Comparison of ENCODE assay signal across 8 mouse cellular contexts in the genomic region with DNA sequence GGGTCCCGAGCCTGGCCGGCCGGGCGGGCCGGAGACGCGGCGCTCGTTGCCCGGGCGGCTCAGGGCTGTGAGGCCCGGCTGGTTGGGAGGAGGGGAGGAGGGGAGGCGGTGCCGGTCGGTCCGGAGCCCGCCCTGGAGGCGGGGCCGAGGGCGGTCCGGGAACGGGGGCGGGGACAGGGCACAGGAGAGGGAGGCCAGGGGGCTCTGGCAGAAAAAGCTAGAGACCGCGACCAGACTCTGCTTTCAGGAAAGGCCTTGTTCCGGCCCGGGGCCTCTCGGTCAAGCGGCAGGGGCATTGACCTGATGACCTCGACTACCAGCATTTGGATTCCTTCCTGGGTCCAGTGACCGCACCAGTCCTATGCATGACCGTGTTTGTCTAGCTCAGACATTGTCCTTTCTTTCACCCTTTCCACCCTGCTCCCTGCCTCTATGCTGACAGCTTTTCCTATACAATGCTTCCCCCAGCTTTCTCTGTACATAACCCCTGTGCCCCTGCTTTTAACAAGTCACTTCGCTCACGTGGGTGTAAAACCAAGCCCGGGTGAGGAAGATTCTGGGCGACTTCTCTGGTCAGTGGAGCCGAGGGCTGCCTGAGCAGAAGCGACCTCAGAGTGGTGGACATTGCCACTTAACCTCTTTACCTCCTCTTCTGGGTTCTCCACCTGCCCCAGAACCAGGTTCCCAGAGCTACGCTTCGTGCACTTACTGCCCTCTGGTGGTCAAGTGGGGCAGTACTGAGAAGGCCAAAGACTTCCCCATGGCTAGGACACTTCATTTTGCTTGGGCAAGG. TPM values are rescaled to one million over a fixed set of nuclear protein-coding genes. Genes with fewer than 3 reads are reported as not detected.
A peak's percentile ranks its signal among the peaks of the same experiment; 100 is the strongest.
DNase-seq lines count a peak whose midpoint lies in the region; ATAC-seq and TF ChIP-seq lines count a peak whose summit lies in the region.

No protein-coding gene starts in this region.

- H3K79me2 ChIP-seq in liver, adult 2 months (ENCODE audit: control insufficient read depth, insufficient read depth, low read length): no peaks in the 10 kb centered on the region

- DNase-seq in 416B (ENCODE audit: low read depth): peak; percentile 81
- peak; percentile 95 for DNase-seq in adrenal gland, postnatal 14 days
- peak; percentile 97 for DNase-seq in embryo, embryonic 9.5 days (ENCODE audit: extremely low spot score)
- DNase-seq in heart, adult 18-20 months: peak; percentile 92 to 94
- peak; percentile 90 for DNase-seq in kidney, adult 18-20 months
- DNase-seq in liver, adult 2 months (ENCODE audit: extremely low read depth, low read depth, low spot score): peak; percentile 93
- peak; percentile 36 to 65 for DNase-seq in monocyte, adult 2 months (ENCODE audit: low read depth in 1 of 2, low spot score in 2 of 2)

- ATAC-seq in stomach, embryonic 14.5 days (ENCODE audit: insufficient number of reproducible peaks, insufficient read depth, low FRiP score, low read depth): peak; percentile 95

- H3K27ac ChIP-seq in liver, adult 2 months (replicated peaks; ENCODE audit: insufficient read depth, low read depth, low read length): peak overlapping the region; percentile 83
- peak overlapping the region; percentile 62; the same call in 1 of the 2 replicates for H3K27ac ChIP-seq in stomach, embryonic 14.5 days (ENCODE audit: low read length)

- no peak for TF ChIP-seq POLR2A in liver, adult 2 months (IDR thresholded peaks at IDR 0.05; ENCODE audit: extremely low read depth, insufficient read depth, low read length)

- H3K9ac ChIP-seq in liver, adult 2 months (ENCODE audit: low read depth, low read length): peak overlapping the region; percentile 74
- peak overlapping the region; percentile 73 for H3K9ac ChIP-seq in stomach, embryonic 14.5 days (replicated peaks; ENCODE audit: low read depth, low read length)

- H3K27me3 ChIP-seq in liver, adult 2 months (ENCODE audit: control insufficient read depth, insufficient read depth, low read length): no peaks in the 10 kb centered on the region
- H3K27me3 ChIP-seq in stomach, embryonic 14.5 days (ENCODE audit: control insufficient read depth, insufficient read depth, low read length): no peaks in the 10 kb centered on the region

- H3K4me3 ChIP-seq in liver, adult 2 months (ENCODE audit: insufficient read depth, low read depth, low read length): peak overlapping the region; percentile 56
- H3K4me3 ChIP-seq in stomach, embryonic 14.5 days (ENCODE audit: low read depth, low read length): peak overlapping the region; percentile 61

- peaks cover 5% of the 10 kb centered on the region for H3K4me1 ChIP-seq in liver, adult 2 months (ENCODE audit: control insufficient read depth, insufficient read depth, low read length)
- peaks cover 15% of the 10 kb centered on the region; the same call in 1 of the 2 replicates for H3K4me1 ChIP-seq in stomach, embryonic 14.5 days (ENCODE audit: control insufficient read depth, insufficient read depth, low read length)

- peak overlapping the region; percentile 86 for H3K4me2 ChIP-seq in stomach, embryonic 14.5 days (replicated peaks; ENCODE audit: low read depth, low read length)

- TF ChIP-seq CTCF in liver, adult 2 months (IDR thresholded peaks at IDR 0.05; ENCODE audit: low read depth, low read length): peak; percentile 99

- WGBS in liver, adult 2 months: 2% methylated on average over 36 of the region's 40 CpGs
- WGBS in stomach, embryonic 14.5 days: under 1% methylated on average over 38 of the region's 40 CpGs

- H3K9me3 ChIP-seq in stomach, embryonic 14.5 days (ENCODE audit: control insufficient read depth, low read depth, low read length): no peaks in the 10 kb centered on the region

- no peaks in the 10 kb centered on the region for H3K36me3 ChIP-seq in liver, adult 2 months (ENCODE audit: control insufficient read depth, insufficient read depth, low read length)
- no peaks in the 10 kb centered on the region for H3K36me3 ChIP-seq in stomach, embryonic 14.5 days (ENCODE audit: control insufficient read depth, insufficient read depth, low read length)

RNA-seq across cellular contexts. Expression of gene Gpr84, which starts 13.2 kb away (rescaled TPM):
- not detected in 2 replicates for total RNA-seq in adrenal gland, postnatal 14 days (2021)
- not detected for total RNA-seq in heart, adult 18-20 months (2021)
- 0.07 and 0.09 TPM in 2 replicates for total RNA-seq in liver, adult 2 months (2014; rRNA removed)
- polyA plus RNA-seq in liver, adult 2 months (2012; rRNA removed): 0.12 and 0.19 TPM in 2 replicates
- polyA plus RNA-seq in stomach, embryonic 14.5 days (2014; fragmentation: Nextera tagmentation; extraction: Ambion mirVana): 0.24 and 0.46 TPM in 2 replicates

RNA-seq across cellular contexts. Expression of gene Zfp385a, which starts 16.2 kb away (rescaled TPM):
- total RNA-seq in adrenal gland, postnatal 14 days (2021): 18.7 and 19.9 TPM in 2 replicates
- total RNA-seq in heart, adult 18-20 months (2021): 10 to 100 TPM in 1 of 2 experiments, 1 to 10 TPM in 1; 8.9 to 10.3 TPM
- total RNA-seq in liver, adult 2 months (2014; rRNA removed): 0.92 and 2.1 TPM in 2 replicates
- polyA plus RNA-seq in liver, adult 2 months (2012; rRNA removed): 14.9 and 17.1 TPM in 2 replicates
- 11.1 and 11.7 TPM in 2 replicates for polyA plus RNA-seq in stomach, embryonic 14.5 days (2014; fragmentation: Nextera tagmentation; extraction: Ambion mirVana)

RNA-seq across cellular contexts. Expression of gene Itga5, which starts 42.9 kb away (rescaled TPM):
- total RNA-seq in adrenal gland, postnatal 14 days (2021): 34.9 and 37.7 TPM in 2 replicates
- 10 to 100 TPM; 30.8 to 37.3 TPM for total RNA-seq in heart, adult 18-20 months (2021)
- 3.0 and 5.4 TPM in 2 replicates for total RNA-seq in liver, adult 2 months (2014; rRNA removed)
- 18.0 and 28.1 TPM in 2 replicates for polyA plus RNA-seq in liver, adult 2 months (2012; rRNA removed)
- 67.5 and 71.2 TPM in 2 replicates for polyA plus RNA-seq in stomach, embryonic 14.5 days (2014; fragmentation: Nextera tagmentation; extraction: Ambion mirVana)

RNA-seq across cellular contexts. Expression of gene Copz1, which starts 51.1 kb away (rescaled TPM):
- 118 and 125 TPM in 2 replicates for total RNA-seq in adrenal gland, postnatal 14 days (2021)
- 10 to 100 TPM; 52.3 to 52.9 TPM for total RNA-seq in heart, adult 18-20 months (2021)
- 55.9 and 73.0 TPM in 2 replicates for total RNA-seq in liver, adult 2 months (2014; rRNA removed)
- polyA plus RNA-seq in liver, adult 2 months (2012; rRNA removed): 131 and 142 TPM in 2 replicates
- polyA plus RNA-seq in stomach, embryonic 14.5 days (2014; fragmentation: Nextera tagmentation; extraction: Ambion mirVana): 281 and 289 TPM in 2 replicates

Comparison
In these comparisons a context has a peak if more than half of its experiments do, and no peak if none do; other contexts are left out.
1. Peak in every context shown above with its lines: DNase-seq, ATAC-seq, H3K4me3 ChIP-seq and H3K27ac ChIP-seq.